Mouse (Mus musculus): ENCODE measurements around the gene Rbfox1. TPM values are rescaled to one million over a fixed set of nuclear protein-coding genes. Genes with fewer than 3 reads are reported as not detected.

Rbfox1 gene
- not detected for total RNA-seq (2023)

DNA sequence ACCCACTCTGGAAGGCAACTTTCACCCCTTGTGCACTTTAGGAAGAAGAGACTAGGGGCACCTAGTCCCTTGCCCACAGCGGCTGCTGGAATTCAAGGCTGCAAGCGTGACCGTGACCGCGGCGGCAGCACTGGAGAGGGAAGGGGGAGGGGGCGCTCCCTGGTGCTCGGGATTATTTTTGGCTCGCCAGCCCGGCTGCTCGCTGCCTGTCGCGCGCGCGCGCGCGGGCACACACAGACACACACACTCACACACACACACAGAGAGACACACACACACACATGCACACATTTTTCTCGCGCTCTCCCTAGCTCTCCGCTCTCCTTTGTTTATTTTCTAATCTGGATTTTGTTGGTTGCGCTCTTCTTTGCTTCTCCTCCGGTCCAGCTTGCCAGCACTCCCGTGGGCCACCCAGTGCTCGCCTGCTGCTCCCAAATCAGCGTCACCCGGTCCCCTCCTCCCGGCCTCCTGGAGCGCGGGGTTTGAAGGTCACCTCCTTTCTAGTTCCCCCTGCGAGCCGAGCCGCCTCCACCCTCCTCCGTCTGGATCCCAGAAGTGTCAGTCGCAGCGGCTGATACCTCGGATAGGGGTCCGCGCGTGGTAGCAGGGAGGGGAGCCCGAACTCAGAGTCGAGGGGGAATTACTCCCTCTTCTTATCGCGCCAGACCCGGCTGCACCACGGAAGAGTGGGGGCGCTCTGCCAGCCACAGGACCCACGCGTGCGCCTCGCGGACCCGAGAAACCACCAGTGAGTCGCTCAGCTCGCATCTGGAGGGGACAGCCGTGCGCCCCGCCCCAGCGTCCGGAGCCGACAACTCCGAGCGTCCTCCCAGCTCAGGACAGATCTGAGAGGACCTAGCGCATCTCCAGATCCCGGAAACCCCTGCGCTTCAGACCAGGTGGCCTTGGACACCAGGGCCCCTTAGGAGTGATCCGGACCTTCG is at the start of gene Rbfox1:
TSS of gene Rbfox1 (plus strand) at position 610 of the 944 bp plus-strand sequence.

